Mouse (Mus musculus) heart, embryonic 11.5 days (tissue): ENCODE measurements at regions not wholly inside any gene's neighbourhood (a gene's known extent, or its start where the extent isn't known, plus 50 kb on each side); places are given as distances from the start of the nearest gene placed in this dataset.

Experiments
- ATAC-seq: fragments of 200-750 bp; cut with Nextera tagmentation; replicated peaks from 2 replicates; pipeline ENCODE4 v1.8.0; 2017; ENCODE audit warnings: moderate library complexity; ENCODE audit not compliant: insufficient number of reproducible peaks, low FRiP score, low TSS enrichment
- H3K27ac ChIP-seq: fragments of 300-500 bp; sonication (generic); 2 replicates; pipeline ENCODE4 v1.5.1; 2014; ENCODE audit warnings: mild to moderate bottlenecking, low read depth, low read length
- H3K27me3 ChIP-seq: fragments of 300-500 bp; sonication (generic); 2 replicates; pipeline ENCODE4 v1.6.1; 2014; ENCODE audit warnings: mild to moderate bottlenecking, low read length, mixed read lengths; ENCODE audit not compliant: control insufficient read depth, insufficient read depth
- H3K36me3 ChIP-seq: fragments of 300-500 bp; sonication (generic); 2 replicates; pipeline ENCODE4 v1.6.1; 2014; ENCODE audit warnings: mild to moderate bottlenecking, low read length, moderate library complexity, mixed read lengths; ENCODE audit not compliant: control insufficient read depth, insufficient read depth
- H3K4me1 ChIP-seq: fragments of 300-500 bp; sonication (generic); 2 replicates; pipeline ENCODE4 v1.6.1; 2014; ENCODE audit warnings: low read length; ENCODE audit not compliant: control insufficient read depth, insufficient read depth
- H3K4me2 ChIP-seq: fragments of 300-500 bp; sonication (generic); 2 replicates; pipeline ENCODE4 v1.6.1; 2014; ENCODE audit warnings: mild to moderate bottlenecking, moderate library complexity
- H3K4me3 ChIP-seq: fragments of 300-500 bp; sonication (generic); 2 replicates; pipeline ENCODE4 v1.5.1; 2014; ENCODE audit warnings: low read depth, low read length
- H3K9ac ChIP-seq: fragments of 300-500 bp; sonication (generic); 2 replicates; pipeline ENCODE4 v1.6.1; 2014; ENCODE audit warnings: mild to moderate bottlenecking, low read depth, low read length, moderate library complexity
- H3K9me3 ChIP-seq: fragments of 300-500 bp; sonication (generic); replicated peaks from 2 replicates; pipeline ENCODE4 v1.6.1; 2016; ENCODE audit warnings: low read length; ENCODE audit not compliant: control insufficient read depth
- WGBS: fragments of 180-500 bp; shearing (Covaris S2); extraction: QIAGEN DNeasy Blood & Tissue Kit; methylation state at CpG from one replicate; pipeline ENCODE4 v1.1.7; 2014; ENCODE audit not compliant: insufficient replicate concordance; 5-methylcytosine and 5-hydroxymethylcytosine counted together

DNA sequence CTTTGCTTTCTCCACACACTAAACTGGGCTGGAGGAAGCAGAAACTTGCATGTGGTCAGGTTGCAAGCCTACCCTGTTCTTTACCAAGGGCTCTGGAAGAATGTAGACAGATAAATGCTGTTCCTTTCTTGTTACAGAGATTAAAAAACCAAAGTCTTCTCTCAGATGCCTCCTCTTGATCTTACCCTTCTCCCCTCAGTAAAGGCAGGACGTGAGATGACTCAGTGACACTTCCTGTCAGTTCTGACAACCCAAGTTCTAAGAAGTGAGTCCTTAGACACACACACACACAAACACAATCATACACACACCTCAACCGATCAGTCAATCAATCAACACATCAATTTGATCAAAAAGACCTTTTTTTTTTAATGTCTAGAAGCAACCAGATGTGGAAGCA is 168.8 kb upstream of the Atp2b1 start:
- H3K4me2 ChIP-seq, result no peak overlapping the region
- H3K9ac ChIP-seq, result no peak overlapping the region
- no peaks in the 10 kb centered on the region for H3K27me3 ChIP-seq
- no peak for ATAC-seq
- H3K36me3 ChIP-seq, result no peaks in the 10 kb centered on the region
- H3K4me3 ChIP-seq, result no peak overlapping the region
- no peaks in the 10 kb centered on the region for H3K9me3 ChIP-seq
- 49% methylated on average over 2 of the region's 2 CpGs for WGBS
- no peak overlapping the region for H3K27ac ChIP-seq
- H3K4me1 ChIP-seq, result no peaks in the 10 kb centered on the region; the same call in 1 of the 2 replicates

GRCm38 (mm10) chr10:98745861-98746260 is 168.3 kb upstream of the Atp2b1 start:
- H3K4me1 ChIP-seq, result no peaks in the 10 kb centered on the region; the same call in 1 of the 2 replicates

DNA sequence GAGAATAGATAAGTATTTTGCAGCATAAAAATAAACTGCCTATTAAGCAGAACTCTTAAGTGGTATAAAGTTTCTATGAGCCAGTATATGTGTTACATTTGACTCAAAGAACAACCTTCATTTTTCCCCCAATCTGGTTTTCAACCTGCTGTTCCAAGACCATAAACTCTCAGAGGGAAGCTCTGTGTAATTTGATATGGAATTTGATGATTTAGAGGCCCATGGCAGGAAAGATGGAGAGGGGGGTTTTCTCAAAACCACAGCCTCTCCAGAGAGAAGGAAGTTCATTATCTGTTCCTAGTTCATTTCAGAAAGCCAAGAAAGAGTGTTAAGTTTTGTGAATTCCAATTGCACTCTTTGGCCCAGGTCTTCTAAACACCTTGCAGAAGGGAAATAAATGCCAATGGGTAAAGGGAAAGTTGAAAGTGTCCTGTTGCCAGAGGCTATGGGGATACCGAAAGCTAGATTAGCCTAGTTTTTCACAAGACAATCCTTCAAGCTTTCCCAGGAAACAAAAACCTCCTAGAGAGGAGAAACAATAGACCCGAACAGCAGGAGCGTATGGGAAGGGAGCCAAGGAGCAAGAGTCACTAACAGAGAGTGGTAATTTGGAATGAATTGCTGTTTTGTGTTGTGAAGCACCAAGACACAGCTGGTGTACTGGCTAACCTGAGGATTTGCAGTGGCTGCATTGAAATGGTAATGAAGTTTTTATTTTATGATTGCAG is 165.2 kb upstream of the Atp2b1 start:
- WGBS, result 33% methylated on average over 3 of the region's 3 CpGs
- H3K9me3 ChIP-seq, result no peaks in the 10 kb centered on the region
- H3K4me3 ChIP-seq, result no peak overlapping the region
- no peaks in the 10 kb centered on the region; the same call in 1 of the 2 replicates for H3K4me1 ChIP-seq
- H3K27me3 ChIP-seq, result no peaks in the 10 kb centered on the region
- H3K36me3 ChIP-seq, result no peaks in the 10 kb centered on the region
- no peak overlapping the region for H3K4me2 ChIP-seq
- ATAC-seq, result no peak
- H3K9ac ChIP-seq, result no peak overlapping the region
- no peak overlapping the region for H3K27ac ChIP-seq

More at GRCm38 (mm10) chr10:98745861-98746260, 168.3 kb upstream of the Atp2b1 start:
- no peak overlapping the region for H3K9ac ChIP-seq
- H3K4me3 ChIP-seq, result no peak overlapping the region
- no peaks in the 10 kb centered on the region for H3K27me3 ChIP-seq
- H3K36me3 ChIP-seq, result no peaks in the 10 kb centered on the region
- H3K4me2 ChIP-seq, result no peak overlapping the region
- H3K27ac ChIP-seq, result no peak overlapping the region
- ATAC-seq, result no peak
- H3K9me3 ChIP-seq, result no peaks in the 10 kb centered on the region
- WGBS, result 74% methylated on average over 5 of the region's 5 CpGs

GRCm38 (mm10) chr10:98749584-98749947 is 164.6 kb upstream of the Atp2b1 start:
- Histone ChIP-seq H3K4me2 (no peak overlapping the region), H3K9ac (no peak overlapping the region), H3K4me3 (no peak overlapping the region), H3K36me3 (no peaks in the 10 kb centered on the region), H3K4me1 (no peaks in the 10 kb centered on the region; the same call in 1 of the 2 replicates), H3K27me3 (no peaks in the 10 kb centered on the region), H3K27ac (no peak overlapping the region), H3K9me3 (no peaks in the 10 kb centered on the region)
- WGBS, result 77% methylated on average over 4 of the region's 4 CpGs
- ATAC-seq, result no peak

DNA sequence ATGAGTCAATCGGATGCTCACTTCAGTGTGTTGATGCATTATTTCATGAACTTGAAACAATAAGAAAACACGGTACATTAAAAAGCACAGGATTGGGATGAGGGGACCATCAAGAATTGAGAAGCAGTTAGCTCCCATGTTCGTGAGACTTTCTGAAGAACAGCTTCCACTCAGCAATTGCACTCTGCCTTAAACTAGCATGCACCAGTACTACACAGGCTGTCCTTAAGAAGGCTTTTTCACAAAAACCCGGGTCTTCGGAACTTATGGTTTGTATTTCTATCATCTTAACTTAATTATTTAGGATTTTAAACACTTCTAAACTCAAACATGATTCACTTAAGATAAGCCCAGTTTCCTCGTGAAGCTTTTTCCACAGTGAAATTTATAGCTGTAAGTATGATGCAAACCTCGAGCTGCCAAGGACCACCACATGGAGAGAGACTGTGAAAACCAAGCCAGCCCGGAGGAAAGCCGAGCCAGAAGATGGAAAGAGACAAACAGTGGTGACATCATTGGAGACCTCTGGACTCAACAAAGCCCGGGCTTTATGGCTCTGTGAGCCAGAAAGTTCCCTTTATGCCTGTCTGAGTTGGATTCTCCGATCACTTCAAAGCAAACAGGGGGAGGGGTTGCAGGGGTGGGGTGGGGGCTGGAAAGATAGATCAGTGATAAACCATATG is 162.7 kb upstream of the Atp2b1 start:
- no peak for ATAC-seq
- Histone ChIP-seq H3K9me3 (no peaks in the 10 kb centered on the region), H3K36me3 (no peaks in the 10 kb centered on the region), H3K27ac (no peak overlapping the region), H3K27me3 (no peaks in the 10 kb centered on the region), H3K9ac (no peak overlapping the region), H3K4me1 (no peaks in the 10 kb centered on the region; the same call in 1 of the 2 replicates), H3K4me2 (no peak overlapping the region), H3K4me3 (no peak overlapping the region)
- 67% methylated on average over 11 of the region's 11 CpGs for WGBS

- H3K4me1 ChIP-seq, result no peaks in the 10 kb centered on the region
- no peak overlapping the region for H3K9ac ChIP-seq
- no peaks in the 10 kb centered on the region for H3K27me3 ChIP-seq
- peaks cover 6% of the 10 kb centered on the region; the same call in 1 of the 2 replicates for H3K9me3 ChIP-seq
- H3K27ac ChIP-seq, result no peak overlapping the region
- no peak for ATAC-seq
- H3K4me3 ChIP-seq, result no peak overlapping the region
- no peaks in the 10 kb centered on the region for H3K36me3 ChIP-seq
- H3K4me2 ChIP-seq, result no peak overlapping the region
Measured at GRCm38 (mm10) chr10:98761080-98761479, 153.1 kb upstream of the Atp2b1 start.

GRCm38 (mm10) chr10:98765786-98766419 is 148.3 kb upstream of the Atp2b1 start:
- ATAC-seq, result no peak
- 66% methylated on average over 11 of the region's 11 CpGs for WGBS
- no peak overlapping the region for H3K9ac ChIP-seq
- H3K9me3 ChIP-seq, result peaks cover 6% of the 10 kb centered on the region; the same call in 1 of the 2 replicates
- H3K27me3 ChIP-seq, result no peaks in the 10 kb centered on the region
- no peak overlapping the region for H3K4me3 ChIP-seq
- H3K36me3 ChIP-seq, result no peaks in the 10 kb centered on the region
- H3K27ac ChIP-seq, result no peak overlapping the region
- no peak overlapping the region for H3K4me2 ChIP-seq
- H3K4me1 ChIP-seq, result no peaks in the 10 kb centered on the region

- Histone ChIP-seq H3K36me3 (no peaks in the 10 kb centered on the region), H3K4me1 (peaks cover 3% of the 10 kb centered on the region; the same call in 1 of the 2 replicates), H3K9ac (no peak overlapping the region), H3K27me3 (no peaks in the 10 kb centered on the region), H3K27ac (no peak overlapping the region), H3K4me3 (no peak overlapping the region), H3K4me2 (no peak overlapping the region), H3K9me3 (no peaks in the 10 kb centered on the region)
- no peak for ATAC-seq
- 23% methylated on average over 1 of the region's 1 CpGs for WGBS
Measured at GRCm38 (mm10) chr10:98779783-98780182, 134.4 kb upstream of the Atp2b1 start.
